Mouse (Mus musculus) forebrain, embryonic 16.5 days (tissue): ENCODE data around the gene Pde6c. TPM values are rescaled to one million over a fixed set of nuclear protein-coding genes. Genes with fewer than 3 reads are reported as not detected.
A peak's percentile ranks its signal among the peaks of the same experiment; 100 is the strongest.

ENCODE experiments used
- ATAC-seq: fragments of 200-750 bp; cut with Nextera tagmentation; 2 replicates; pipeline ENCODE4 v1.8.0; 2017; ENCODE audit warnings: mild to moderate bottlenecking, moderate library complexity
- H3K27ac ChIP-seq: fragments of 300-500 bp; sonication (generic); 2 replicates; pipeline ENCODE4 v1.5.1; 2014; ENCODE audit warnings: low read length, control low read depth
- H3K27me3 ChIP-seq: fragments of 300-500 bp; sonication (generic); replicated peaks from 2 replicates; pipeline ENCODE4 v1.6.1; 2014; ENCODE audit warnings: low read length; ENCODE audit not compliant: control insufficient read depth, insufficient read depth
- H3K36me3 ChIP-seq: fragments of 300-500 bp; sonication (generic); 2 replicates; pipeline ENCODE4 v1.6.1; 2014; ENCODE audit not compliant: control insufficient read depth, insufficient read depth
- H3K4me1 ChIP-seq: fragments of 300-500 bp; sonication (generic); replicated peaks from 2 replicates; pipeline ENCODE4 v1.6.1; 2014; ENCODE audit warnings: low read length; ENCODE audit not compliant: control insufficient read depth, insufficient read depth
- H3K4me2 ChIP-seq: fragments of 300-500 bp; sonication (generic); 2 replicates; pipeline ENCODE4 v1.6.1; 2014; ENCODE audit warnings: mild to moderate bottlenecking, low read length, control low read depth
- H3K4me3 ChIP-seq: fragments of 300-500 bp; sonication (generic); replicated peaks from 2 replicates; pipeline ENCODE4 v1.5.1; 2014; ENCODE audit warnings: mild to moderate bottlenecking, low read length, control low read depth
- H3K9ac ChIP-seq: fragments of 300-500 bp; sonication (generic); replicated peaks from 2 replicates; pipeline ENCODE4 v1.6.1; 2014; ENCODE audit warnings: low read depth, low read length, control low read depth
- H3K9me3 ChIP-seq: fragments of 300-500 bp; sonication (generic); 2 replicates; pipeline ENCODE4 v1.6.1; 2016; ENCODE audit warnings: low read length; ENCODE audit not compliant: control insufficient read depth
- WGBS: fragments of 180-500 bp; shearing (Covaris S2); extraction: QIAGEN DNeasy Blood & Tissue Kit; methylation state at CpG from one replicate; pipeline ENCODE4 v1.1.7; 2014; 5-methylcytosine and 5-hydroxymethylcytosine counted together
- polyA plus RNA-seq: library from polyadenylated mRNA; unstranded; fragments of >200 nt; fragmentation: Nextera tagmentation; extraction: Ambion mirVana; gene quantifications from 2 replicates; pipeline ENCODE4 v1.2.1, GENCODE M21; 2015

The Pde6c gene
- polyA plus RNA-seq, 1 experiment from 2014 or later: 0.16 TPM

- ATAC-seq: no peak
- Histone ChIP-seq H3K27ac (no peak overlapping the region), H3K4me3 (no peak overlapping the region), H3K9me3 (no peaks in the 10 kb centered on the region), H3K4me1 (no peaks in the 10 kb centered on the region), H3K27me3 (no peaks in the 10 kb centered on the region), H3K9ac (no peak overlapping the region), H3K36me3 (no peaks in the 10 kb centered on the region), H3K4me2 (no peak overlapping the region)
- 79% methylated on average over 11 of the region's 11 CpGs for WGBS
Observed at GRCm38 (mm10) chr19:38133986-38134385, 1.4 kb downstream of the Pde6c start.

DNA sequence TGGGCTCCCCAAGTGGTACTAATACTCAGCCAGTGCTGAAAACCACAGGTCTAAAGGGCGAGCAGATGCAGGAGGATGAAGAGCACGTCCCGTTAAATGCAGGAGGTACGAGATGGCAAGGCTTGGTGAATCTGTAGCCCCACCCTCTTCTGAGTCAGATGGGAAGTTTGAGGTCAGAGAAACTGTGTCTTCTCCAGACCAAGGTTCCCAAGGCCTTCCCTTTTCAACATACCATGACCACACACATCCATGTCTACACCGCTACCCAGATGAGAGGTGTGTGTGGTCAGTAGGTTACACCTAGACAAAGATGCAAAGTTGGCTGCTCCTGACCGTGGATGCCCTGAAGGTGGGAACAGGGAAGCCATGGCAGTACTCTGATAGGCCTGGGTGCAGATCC, 2.2 kb downstream of the Pde6c start:
- Histone ChIP-seq H3K9me3 (no peaks in the 10 kb centered on the region), H3K9ac (no peak overlapping the region), H3K27ac (no peak overlapping the region), H3K4me1 (no peaks in the 10 kb centered on the region), H3K36me3 (no peaks in the 10 kb centered on the region), H3K27me3 (no peaks in the 10 kb centered on the region), H3K4me2 (no peak overlapping the region), H3K4me3 (no peak overlapping the region)
- WGBS: 94% methylated on average over 6 of the region's 6 CpGs
- ATAC-seq: no peak

- no peak for ATAC-seq
- WGBS: 79% methylated on average over 4 of the region's 4 CpGs
- no peak overlapping the region for H3K27ac ChIP-seq
- no peak overlapping the region for H3K4me2 ChIP-seq
- no peaks in the 10 kb centered on the region for H3K27me3 ChIP-seq
- no peak overlapping the region for H3K9ac ChIP-seq
- H3K9me3 ChIP-seq: no peaks in the 10 kb centered on the region
- no peak overlapping the region for H3K4me3 ChIP-seq
- no peaks in the 10 kb centered on the region for H3K4me1 ChIP-seq
- no peaks in the 10 kb centered on the region for H3K36me3 ChIP-seq
Observed at GRCm38 (mm10) chr19:38143540-38144271, 11.1 kb downstream of the Pde6c start.

- WGBS: 98% methylated on average over 1 of the region's 1 CpGs
Observed at GRCm38 (mm10) chr19:38156243-38156642, 23.7 kb downstream of the Pde6c start.

DNA sequence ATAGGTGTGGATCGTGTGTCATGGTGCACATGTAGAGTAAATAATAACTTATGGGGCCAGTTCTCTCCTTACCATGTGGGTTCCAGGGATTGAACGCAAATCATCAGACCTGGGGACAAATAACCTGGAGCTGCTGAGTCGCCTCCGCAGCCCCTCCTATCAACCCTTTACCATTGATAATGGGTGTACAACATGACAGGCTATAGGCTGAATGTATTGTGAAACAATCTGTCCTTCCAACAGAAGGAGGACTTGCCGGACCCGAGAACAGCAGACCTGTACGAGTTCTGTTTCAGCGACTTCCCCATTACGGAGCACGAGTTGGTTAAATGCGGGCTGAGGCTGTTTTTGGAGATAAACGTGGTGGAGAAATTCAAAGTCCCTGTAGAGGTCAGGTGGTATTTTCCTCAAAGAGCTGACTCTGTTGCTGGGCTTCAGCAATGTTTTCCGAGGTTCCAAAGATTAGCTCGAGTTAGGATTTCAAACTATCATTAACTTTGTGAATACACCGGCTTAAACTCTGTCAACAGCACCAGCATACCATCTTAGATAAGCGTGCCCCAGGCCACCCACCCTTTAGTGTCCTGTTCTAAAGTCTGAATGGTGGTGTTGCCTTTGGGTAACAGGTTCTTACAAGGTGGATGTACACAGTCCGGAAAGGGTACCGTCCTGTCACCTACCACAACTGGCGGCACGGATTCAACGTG, 29.2 kb downstream of the Pde6c start:
- Histone ChIP-seq H3K36me3 (no peaks in the 10 kb centered on the region), H3K4me3 (no peak overlapping the region), H3K27me3 (no peaks in the 10 kb centered on the region), H3K27ac (no peak overlapping the region), H3K9me3 (no peaks in the 10 kb centered on the region), H3K4me2 (no peak overlapping the region), H3K4me1 (no peaks in the 10 kb centered on the region), H3K9ac (no peak overlapping the region)
- no peak for ATAC-seq
- WGBS: 94% methylated on average over 21 of the region's 21 CpGs

More at GRCm38 (mm10) chr19:38156243-38156642, 23.7 kb downstream of the Pde6c start:
- no peak overlapping the region for H3K27ac ChIP-seq
- H3K36me3 ChIP-seq: no peaks in the 10 kb centered on the region
- no peak overlapping the region for H3K4me3 ChIP-seq
- H3K9me3 ChIP-seq: no peaks in the 10 kb centered on the region
- no peak overlapping the region for H3K4me2 ChIP-seq
- no peak for ATAC-seq
- H3K27me3 ChIP-seq: no peaks in the 10 kb centered on the region
- H3K4me1 ChIP-seq: no peaks in the 10 kb centered on the region
- H3K9ac ChIP-seq: no peak overlapping the region

- Histone ChIP-seq H3K9ac (no peak overlapping the region), H3K27me3 (no peaks in the 10 kb centered on the region), H3K9me3 (no peaks in the 10 kb centered on the region), H3K4me3 (no peak overlapping the region), H3K4me2 (no peak overlapping the region), H3K36me3 (no peaks in the 10 kb centered on the region), H3K27ac (no peak overlapping the region), H3K4me1 (no peaks in the 10 kb centered on the region)
- 46% methylated on average over 2 of the region's 2 CpGs for WGBS
- no peak for ATAC-seq
Observed at GRCm38 (mm10) chr19:38164633-38165032, 32.1 kb downstream of the Pde6c start.

- Histone ChIP-seq H3K27me3 (no peaks in the 10 kb centered on the region), H3K9ac (no peak overlapping the region), H3K27ac (no peak overlapping the region), H3K4me3 (no peak overlapping the region), H3K9me3 (no peaks in the 10 kb centered on the region), H3K4me1 (peaks cover 7% of the 10 kb centered on the region), H3K36me3 (0 out of 2 replicates have a peak, but pooled peaks cover 2% of the 10 kb centered on the region), H3K4me2 (no peak overlapping the region)
- ATAC-seq: no peak
- WGBS: 87% methylated on average over 9 of the region's 9 CpGs
Observed at GRCm38 (mm10) chr19:38179675-38180074, 47.1 kb downstream of the Pde6c start.

- Histone ChIP-seq H3K27me3 (no peaks in the 10 kb centered on the region), H3K9ac (no peak overlapping the region), H3K36me3 (0 out of 2 replicates have a peak, but pooled peaks cover 2% of the 10 kb centered on the region), H3K4me3 (no peak overlapping the region), H3K9me3 (no peaks in the 10 kb centered on the region), H3K27ac (peak overlapping the region; percentile 71), H3K4me1 (peaks cover 8% of the 10 kb centered on the region; the same call in 1 of the 2 replicates), H3K4me2 (no peak overlapping the region)
- 75% methylated on average over 5 of the region's 5 CpGs for WGBS
- ATAC-seq: peak; percentile 82
Observed at GRCm38 (mm10) chr19:38186631-38187344, 54.2 kb downstream of the Pde6c start.

- Histone ChIP-seq H3K27ac (peak overlapping the region; percentile 72), H3K4me2 (no peak overlapping the region), H3K4me3 (no peak overlapping the region), H3K36me3 (0 out of 2 replicates have a peak, but pooled peaks cover 2% of the 10 kb centered on the region), H3K9me3 (no peaks in the 10 kb centered on the region), H3K9ac (no peak overlapping the region), H3K27me3 (no peaks in the 10 kb centered on the region), H3K4me1 (peaks cover 8% of the 10 kb centered on the region; the same call in 1 of the 2 replicates)
- 47% methylated on average over 2 of the region's 2 CpGs for WGBS
- ATAC-seq: peak; percentile 97
Observed at GRCm38 (mm10) chr19:38187345-38187680, 54.7 kb downstream of the Pde6c start.
